Mouse (Mus musculus) heart, embryonic 15.5 days (tissue): ENCODE measurements around the gene Frmd4a. TPM values are rescaled to one million over a fixed set of nuclear protein-coding genes. Genes with fewer than 3 reads are reported as not detected.

Experiments used
- ATAC-seq: fragments of 200-750 bp; cut with Nextera tagmentation; replicated peaks from 2 replicates; pipeline ENCODE4 v1.8.0; 2017; ENCODE audit warnings: low read depth, moderate TSS enrichment; ENCODE audit not compliant: insufficient number of reproducible peaks, insufficient read depth, low FRiP score
- H3K27ac ChIP-seq: fragments of 300-500 bp; sonication (generic); 2 replicates; pipeline ENCODE4 v1.5.1; 2015; ENCODE audit warnings: mild to moderate bottlenecking, inconsistent platforms
- H3K27me3 ChIP-seq: fragments of 300-500 bp; sonication (generic); 2 replicates; pipeline ENCODE4 v1.6.1; 2015; ENCODE audit warnings: inconsistent platforms
- H3K36me3 ChIP-seq: fragments of 300-500 bp; sonication (generic); 2 replicates; pipeline ENCODE4 v1.6.1; 2015; ENCODE audit warnings: mild to moderate bottlenecking, inconsistent platforms
- H3K4me1 ChIP-seq: fragments of 300-500 bp; sonication (generic); replicated peaks from 2 replicates; pipeline ENCODE4 v1.6.1; 2015; ENCODE audit warnings: inconsistent platforms
- H3K4me2 ChIP-seq: fragments of 300-500 bp; sonication (generic); 2 replicates; pipeline ENCODE4 v1.6.1; 2015; ENCODE audit warnings: inconsistent platforms, mild to moderate bottlenecking, moderate library complexity
- H3K4me3 ChIP-seq: fragments of 300-500 bp; sonication (generic); 2 replicates; pipeline ENCODE4 v1.5.1; 2015; ENCODE audit warnings: mild to moderate bottlenecking, inconsistent platforms
- H3K9ac ChIP-seq: fragments of 300-500 bp; sonication (generic); 2 replicates; pipeline ENCODE4 v1.6.1; 2015; ENCODE audit warnings: mild to moderate bottlenecking, inconsistent platforms
- H3K9me3 ChIP-seq: fragments of 300-500 bp; sonication (generic); replicated peaks from 2 replicates; pipeline ENCODE4 v1.6.1; 2016; ENCODE audit warnings: inconsistent platforms
- WGBS: fragments of 180-500 bp; shearing (Covaris S2); methylation state at CpG from one replicate; pipeline ENCODE4 v1.1.7; 2015; ENCODE audit warnings: mixed read lengths; 5-methylcytosine and 5-hydroxymethylcytosine counted together
- polyA plus RNA-seq: library from polyadenylated mRNA; unstranded; fragments of >200 nt; fragmentation: Nextera tagmentation; extraction: Ambion mirVana; gene quantifications from 2 replicates; pipeline ENCODE4 v1.2.1, GENCODE M21; 2015

Gene Frmd4a
- polyA plus RNA-seq, 1 experiment from 2014 or later, result 15.6 TPM

DNA sequence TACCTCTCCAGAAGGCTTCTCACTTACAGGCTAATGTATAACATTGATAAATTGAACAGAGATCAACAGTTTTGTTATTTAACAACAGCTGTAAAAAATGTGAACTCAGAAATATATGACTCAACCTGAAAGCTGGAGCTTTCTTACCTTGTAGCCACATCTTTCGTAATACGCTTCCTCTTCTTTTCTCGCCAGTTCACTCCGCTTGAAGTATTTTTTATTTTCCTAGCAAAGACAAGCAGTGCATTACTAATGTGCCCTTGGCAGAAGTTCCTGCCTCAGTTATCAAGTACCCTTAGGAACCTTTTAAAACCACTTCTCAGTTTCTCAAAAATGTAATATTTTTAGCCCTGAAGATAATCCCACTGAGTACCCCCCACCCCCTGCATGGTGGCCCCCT lies 630.6 kb downstream of the Frmd4a start:
- Histone ChIP-seq H3K9me3 (no peaks in the 10 kb centered on the region), H3K9ac (no peak overlapping the region), H3K27me3 (no peaks in the 10 kb centered on the region), H3K4me1 (peaks cover 17% of the 10 kb centered on the region), H3K4me3 (no peak overlapping the region), H3K36me3 (peaks cover 31% of the 10 kb centered on the region), H3K4me2 (no peak overlapping the region), H3K27ac (no peak overlapping the region)
- ATAC-seq, result no peak
- WGBS, result 84% methylated on average over 4 of the region's 4 CpGs

DNA sequence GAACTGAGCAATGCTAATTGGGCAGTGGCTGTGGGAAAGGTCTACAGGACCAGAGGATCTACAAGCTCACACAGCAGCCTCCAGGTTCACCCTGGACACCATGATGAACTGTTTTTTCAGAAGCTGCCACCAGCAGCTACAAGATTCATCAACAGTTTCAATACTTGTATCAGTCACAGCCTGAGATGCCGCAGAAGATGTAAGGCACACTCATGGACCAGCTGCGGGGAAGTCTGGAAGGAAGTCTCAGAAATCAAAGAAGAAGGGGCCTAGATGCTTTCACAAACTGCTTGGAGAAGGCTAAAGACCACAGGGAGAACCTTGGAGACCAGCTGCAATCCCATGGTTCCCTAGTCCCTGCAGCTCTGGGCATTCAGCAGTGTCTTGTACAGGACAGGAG lies 632.1 kb downstream of the Frmd4a start:
- ATAC-seq, result no peak
- WGBS, result 91% methylated on average over 2 of the region's 2 CpGs
- H3K4me2 ChIP-seq, result no peak overlapping the region
- H3K27me3 ChIP-seq, result no peaks in the 10 kb centered on the region
- H3K4me1 ChIP-seq, result peaks cover 17% of the 10 kb centered on the region
- H3K27ac ChIP-seq, result no peak overlapping the region
- no peak overlapping the region for H3K9ac ChIP-seq
- H3K4me3 ChIP-seq, result no peak overlapping the region
- H3K9me3 ChIP-seq, result no peaks in the 10 kb centered on the region
- peaks cover 20% of the 10 kb centered on the region; the same call in 1 of the 2 replicates for H3K36me3 ChIP-seq

DNA sequence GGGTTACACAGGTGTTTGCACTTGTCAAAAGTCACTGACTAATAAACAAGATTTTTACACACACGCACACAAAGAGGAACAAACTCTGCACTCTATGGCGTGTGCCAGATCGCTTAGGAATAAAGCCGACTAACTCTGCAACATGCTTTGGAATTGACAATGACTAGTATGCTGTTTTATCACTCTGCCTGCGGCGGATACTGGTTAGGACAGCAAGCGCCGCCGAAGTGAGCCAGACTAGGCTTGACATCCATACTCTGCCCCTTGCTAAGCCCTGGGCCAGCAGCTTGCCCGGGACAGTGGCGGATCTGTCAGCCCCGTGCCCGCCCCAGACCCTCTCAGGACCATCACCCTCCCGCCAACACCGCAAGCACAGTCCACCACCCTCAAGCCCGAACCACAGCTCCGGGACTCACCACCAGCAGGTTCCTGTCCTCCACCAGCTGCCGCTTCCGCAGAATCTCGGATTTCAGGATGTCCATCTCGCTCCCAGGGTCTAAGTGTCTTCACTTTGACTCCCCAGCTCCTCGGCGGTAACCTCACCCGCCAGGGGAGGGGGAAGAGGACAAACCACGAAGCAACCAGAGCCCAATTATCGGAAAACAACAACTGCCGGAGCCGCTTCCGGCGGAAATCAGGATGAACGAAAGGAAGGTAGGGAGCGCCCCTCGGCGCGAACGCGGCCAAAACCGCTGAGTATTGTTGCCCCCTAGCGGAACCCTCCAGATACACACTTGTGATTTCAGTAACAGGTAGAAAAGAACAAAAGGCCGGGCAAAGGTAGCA lies 634.2 kb downstream of the Frmd4a start, which contains the start of gene Prpf18:
TSS of gene Prpf18 (minus strand) at position 614 of the 786 bp plus-strand sequence.
- peaks cover 4% of the 10 kb centered on the region; the same call in 1 of the 2 replicates for H3K36me3 ChIP-seq
- ATAC-seq, result peak; percentile 62
- peak within 1 kb of the TSS; percentile 60 for H3K27ac ChIP-seq
- WGBS, result under 1% methylated on average over 40 of the region's 40 CpGs
- peak within 1 kb of the TSS; percentile 62 for H3K4me2 ChIP-seq
- H3K27me3 ChIP-seq, result no peaks in the 10 kb centered on the region
- H3K4me1 ChIP-seq, result peaks cover 17% of the 10 kb centered on the region
- H3K4me3 ChIP-seq, result peak within 1 kb of the TSS; percentile 90
- no peaks in the 10 kb centered on the region for H3K9me3 ChIP-seq
- peak within 1 kb of the TSS; percentile 91 for H3K9ac ChIP-seq

DNA sequence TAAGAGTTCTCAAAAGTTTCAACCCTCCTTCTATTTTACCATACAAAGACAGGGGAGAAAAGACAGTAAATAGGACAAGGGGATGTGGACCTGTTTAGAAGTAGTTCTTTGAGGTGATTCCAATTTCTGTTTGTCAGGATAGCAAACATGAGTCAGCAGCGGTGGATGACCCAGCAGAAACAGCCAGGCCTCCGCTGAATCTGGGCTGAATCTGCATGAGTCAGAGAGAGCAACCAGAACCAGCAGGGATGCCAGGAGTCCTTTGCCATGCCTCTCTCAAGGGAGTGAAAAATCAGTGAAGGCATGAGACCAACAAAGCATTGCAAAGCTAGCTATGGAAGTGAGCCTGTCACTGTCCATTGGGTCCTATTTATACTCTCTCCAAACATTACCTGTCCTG lies 643.2 kb downstream of the Frmd4a start:
- no peak for ATAC-seq
- Histone ChIP-seq H3K9me3 (no peaks in the 10 kb centered on the region), H3K4me3 (no peak overlapping the region), H3K9ac (no peak overlapping the region), H3K27ac (no peak overlapping the region), H3K27me3 (no peaks in the 10 kb centered on the region), H3K4me2 (no peak overlapping the region), H3K36me3 (no peaks in the 10 kb centered on the region), H3K4me1 (no peaks in the 10 kb centered on the region)
- WGBS, result 75% methylated on average over 2 of the region's 2 CpGs
